In genomic region chr17:71682379-71682778, GRCm38 (mm10) we compare ENCODE assay signal across 12 mouse cellular contexts.
"Had no signal": no experiment of that assay in that cellular context is flagged by ENCODE, and none has a peak within 500 bp of the region (broad histone marks: within the 10 kb centered on the region; RNA-seq: fewer than 3 reads in every experiment).

No protein-coding gene starts in this region.

- DNase-seq: gastrocnemius, adult 2 months; gastrocnemius, postnatal 10 days; gastrocnemius, postnatal 25 days; heart, adult 18-20 months; heart, postnatal 10 days; heart, postnatal 4 days; kidney, adult 18-20 months; kidney, adult 8-10 months; kidney, postnatal 10 days; kidney, postnatal 25 days; kidney, postnatal 4 days; liver had no signal
